Mouse (Mus musculus): ENCODE data around the gene St8sia4.

The St8sia4 gene

DNA sequence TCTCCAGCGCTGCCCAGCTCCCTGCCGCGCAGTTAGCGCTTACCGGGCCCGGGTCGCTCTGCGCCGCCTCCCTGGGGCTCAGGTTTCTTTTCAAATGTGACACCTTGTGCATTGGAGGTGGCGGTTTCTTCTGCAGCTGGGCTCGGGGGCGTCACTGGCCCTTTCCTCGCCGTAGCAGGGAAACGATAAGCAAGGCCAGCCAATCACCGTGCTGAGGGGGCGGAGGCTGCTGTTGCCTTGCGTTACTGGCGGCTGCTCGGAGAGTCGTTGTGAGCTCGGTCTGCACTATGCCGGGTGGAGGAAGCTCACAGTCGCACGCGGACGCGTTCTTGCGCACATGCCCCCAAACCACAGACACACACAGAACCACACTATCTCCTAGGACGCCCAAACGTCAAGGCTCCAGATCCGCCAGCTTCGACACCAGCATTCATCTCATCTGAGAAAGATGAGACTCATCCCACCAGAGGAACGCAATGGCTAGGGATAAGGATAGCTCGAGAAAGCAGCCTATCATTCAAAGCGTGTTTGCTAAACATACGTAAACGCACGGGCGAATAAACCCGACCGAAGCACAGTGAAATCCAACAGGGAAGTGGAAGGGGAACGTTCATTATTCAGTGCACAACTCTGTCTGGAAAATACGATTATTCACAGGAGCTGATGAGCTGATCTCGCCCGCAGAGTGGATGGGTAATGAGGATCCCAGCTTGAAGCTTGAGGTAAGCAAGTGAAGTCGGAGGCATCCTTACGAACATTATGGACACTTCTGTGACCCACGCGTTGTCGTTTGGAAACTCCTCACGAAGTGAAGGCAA, at the start of gene St8sia4:
Gene St8sia4, minus strand, starts transcription at position 137 of the 818 bp plus-strand sequence.
- DNase-seq: peak; percentile 7

- no peak for DNase-seq
Measured at GRCm38 (mm10) chr1:95709181-95709580, 41.8 kb upstream of the St8sia4 start.

- no peak for DNase-seq
Measured at GRCm38 (mm10) chr1:95699903-95700302, 32.5 kb upstream of the St8sia4 start.

DNA sequence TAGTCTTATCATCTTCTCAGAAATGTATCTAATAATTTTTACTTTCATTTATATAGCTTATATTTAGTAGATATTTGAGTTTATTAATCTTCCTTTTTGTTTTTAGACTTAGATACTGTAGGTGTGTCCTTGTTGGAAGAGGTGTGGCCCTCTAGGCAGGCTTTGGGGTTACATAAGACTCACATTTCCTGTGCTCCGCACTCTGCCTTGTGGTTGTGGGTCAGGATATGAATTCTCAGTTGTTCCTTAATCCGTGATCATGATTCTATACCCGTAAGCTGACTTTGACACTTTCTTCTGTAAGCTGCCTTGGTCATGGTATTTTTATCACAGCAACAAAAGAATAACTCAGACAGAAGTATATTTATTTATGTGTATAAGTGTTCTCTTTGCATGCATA, 6.7 kb upstream of the St8sia4 start:
- DNase-seq: no peak

DNA sequence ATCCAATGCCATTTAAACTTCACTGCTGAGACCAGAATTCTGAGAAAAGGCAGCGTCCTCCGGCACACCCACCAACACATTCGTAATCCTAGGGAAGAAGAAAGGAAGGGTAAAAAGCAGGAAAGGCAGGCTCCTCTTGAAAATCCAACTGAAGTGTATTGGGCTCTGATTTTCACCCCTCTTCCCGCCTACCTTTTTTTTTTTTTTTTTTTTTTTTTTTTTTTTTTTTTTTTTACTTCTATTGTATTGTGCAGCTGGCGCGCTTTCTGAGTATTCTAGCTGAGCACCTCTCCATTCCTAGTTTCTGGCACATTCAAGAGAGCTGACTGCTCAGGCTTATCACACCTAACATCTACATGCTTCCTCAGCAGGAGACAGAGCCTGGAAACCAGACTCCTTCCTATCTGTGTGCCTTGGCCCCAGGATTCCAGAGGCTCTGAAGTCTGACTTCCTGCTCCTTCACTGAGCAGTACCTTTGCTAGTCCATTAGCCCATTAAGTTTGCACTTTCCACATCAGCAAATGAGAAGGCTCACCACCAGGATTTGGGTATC, 958 bp upstream of the St8sia4 start:
- no peak for DNase-seq

GRCm38 (mm10) chr1:95666541-95667320, 640 bp downstream of the St8sia4 start:
- no peak for DNase-seq

- DNase-seq: no peak
Measured at GRCm38 (mm10) chr1:95665951-95666484, 1.4 kb downstream of the St8sia4 start.

- DNase-seq: no peak
Measured at GRCm38 (mm10) chr1:95664969-95665702, 2.2 kb downstream of the St8sia4 start.

DNA sequence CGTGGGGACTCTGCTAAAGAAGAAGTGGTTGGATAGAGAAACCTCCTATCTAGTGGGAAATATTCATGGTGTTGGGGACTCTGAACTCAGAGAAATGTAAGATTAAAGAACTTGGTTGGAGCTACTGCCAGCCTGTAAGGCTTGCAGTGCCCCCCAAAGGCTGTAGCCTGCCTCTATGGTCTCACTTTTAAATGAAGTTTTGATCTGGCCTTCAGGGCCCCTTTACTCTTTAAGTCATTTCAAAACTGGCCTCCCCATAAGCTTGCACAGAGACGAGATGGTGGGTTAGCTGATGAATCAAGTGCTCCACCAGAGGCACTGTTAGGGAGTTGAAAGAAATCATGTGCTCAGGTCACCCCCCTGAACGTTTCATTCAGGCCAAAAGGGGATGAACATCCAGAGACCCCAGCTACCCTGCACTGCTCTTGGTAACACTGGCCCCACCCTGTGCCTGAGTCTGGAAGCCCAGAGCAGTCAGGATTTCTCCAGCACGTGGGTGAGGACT, 3.0 kb downstream of the St8sia4 start:
- no peak for DNase-seq

DNA sequence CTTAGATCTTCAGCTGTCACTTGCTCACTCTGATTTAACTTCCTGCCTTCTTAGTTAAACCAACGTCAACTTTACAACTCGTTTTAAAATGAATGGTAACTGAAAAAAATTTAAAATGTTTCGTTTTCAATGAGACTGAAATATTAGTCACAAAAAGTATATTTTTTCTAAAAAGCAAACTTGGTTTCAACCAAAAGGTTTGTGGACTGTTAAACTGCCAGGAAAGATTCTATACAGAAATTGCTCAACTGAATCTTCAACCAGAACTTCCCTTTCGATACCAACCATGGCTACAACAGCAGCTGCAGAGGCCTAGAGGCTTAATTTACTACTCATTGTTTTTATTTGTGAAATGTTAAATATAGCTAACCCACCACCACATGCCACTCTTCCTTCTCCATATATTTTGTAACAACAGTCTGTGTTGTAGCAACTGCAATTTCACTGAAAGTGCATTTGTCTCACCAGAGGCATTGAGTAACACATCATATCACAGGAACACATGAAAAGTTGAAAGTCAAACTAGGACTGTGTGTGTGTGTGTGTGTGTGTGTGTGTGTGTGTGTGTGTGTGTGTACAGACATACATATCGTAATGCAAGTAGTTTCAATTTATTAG, 10.2 kb downstream of the St8sia4 start:
- no peak for DNase-seq

DNA sequence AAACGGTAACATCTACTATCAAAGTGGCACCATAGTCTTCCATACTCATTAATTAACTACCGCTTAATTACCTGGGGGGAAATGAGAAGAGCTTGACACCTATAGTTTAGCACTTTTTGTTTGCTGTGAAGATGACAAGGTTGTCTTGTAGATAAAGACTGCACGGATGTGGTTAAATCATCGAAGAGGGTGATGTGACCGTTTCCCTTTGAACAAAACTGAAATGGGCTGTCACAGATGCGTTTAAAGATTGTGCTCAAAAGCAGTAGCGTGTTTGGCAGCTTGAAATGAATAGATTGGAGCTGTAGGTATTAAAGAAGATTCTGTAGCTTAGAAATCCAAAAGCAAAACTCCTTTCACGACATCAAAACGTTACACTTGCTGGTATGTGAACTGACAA, 11.8 kb downstream of the St8sia4 start:
- DNase-seq: no peak

DNA sequence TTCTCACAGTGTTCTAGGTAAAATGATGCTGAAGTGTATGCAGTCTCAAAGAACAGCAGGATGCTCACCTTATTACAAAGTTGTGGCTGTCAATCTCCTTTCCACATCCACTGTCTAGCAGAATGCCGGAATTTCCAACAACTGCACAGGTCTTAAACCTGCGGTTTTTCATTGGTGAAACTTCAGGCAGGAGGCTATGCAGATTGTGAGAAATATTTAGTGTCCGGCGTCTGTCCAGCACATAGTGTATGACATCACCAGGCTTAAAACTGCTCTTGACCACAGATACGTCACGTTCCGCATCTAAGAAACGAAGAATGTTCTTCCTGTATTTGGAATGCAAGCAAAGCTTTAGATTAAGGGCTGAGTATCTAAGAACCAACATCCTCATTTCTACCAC, 13.9 kb downstream of the St8sia4 start:
- DNase-seq: no peak

DNA sequence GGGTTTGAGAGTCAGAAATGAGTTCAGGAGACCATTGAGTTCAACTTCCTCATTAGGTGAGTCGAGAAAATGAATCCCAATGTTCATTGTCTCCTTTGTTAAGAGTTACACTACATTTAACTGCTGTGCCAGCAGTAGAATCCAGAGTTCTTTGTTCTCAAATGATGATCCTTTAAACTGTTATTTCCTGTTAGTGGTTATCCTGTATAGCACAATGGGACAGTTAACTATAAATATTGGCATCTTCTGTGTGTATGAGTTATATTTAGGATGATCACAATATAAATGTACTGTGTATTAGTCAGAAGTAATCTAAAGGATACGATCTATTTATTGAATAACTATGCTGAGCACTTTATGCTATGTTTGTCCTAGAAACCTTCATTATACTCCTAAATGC, 23.1 kb downstream of the St8sia4 start:
- DNase-seq: no peak

GRCm38 (mm10) chr1:95639001-95639400, 28.4 kb downstream of the St8sia4 start:
- no peak for DNase-seq

DNA sequence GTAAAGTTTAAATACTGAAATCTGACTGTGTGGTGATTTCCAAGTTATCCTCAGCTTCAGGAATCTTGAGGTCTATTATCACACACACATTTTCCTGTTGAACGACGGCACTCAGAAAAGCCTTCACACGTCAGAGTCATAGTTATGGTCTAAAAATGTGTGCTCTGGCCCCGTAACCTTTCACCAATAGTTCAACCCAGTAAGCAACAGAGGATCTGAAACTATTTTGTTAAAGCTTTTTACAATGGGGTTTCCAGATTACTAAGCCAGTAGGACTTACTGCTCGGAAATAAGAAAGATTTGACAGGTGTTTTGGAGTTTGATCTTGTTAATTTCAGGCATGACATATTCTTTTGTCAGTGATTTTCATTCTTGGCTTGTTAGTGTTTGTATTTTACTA, 43.0 kb downstream of the St8sia4 start:
- DNase-seq: no peak

DNA sequence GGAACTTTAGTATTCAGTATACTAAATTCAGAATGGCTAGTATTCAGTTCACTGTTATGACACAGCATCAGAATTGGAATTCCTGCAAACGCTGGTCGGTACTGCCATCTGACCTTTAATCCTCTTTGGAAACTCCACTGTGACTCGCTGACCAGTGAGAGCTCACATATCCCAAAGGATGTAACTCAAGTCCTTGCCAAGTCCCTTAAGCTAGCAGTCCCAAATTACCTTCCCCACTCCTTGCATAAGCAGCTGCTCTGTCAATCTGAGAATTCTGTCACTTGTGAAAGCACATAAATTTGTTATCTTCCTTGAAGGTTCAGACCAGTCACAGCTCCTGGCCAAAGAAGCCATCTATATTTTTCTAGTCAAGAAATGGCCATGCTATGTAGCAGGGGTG, 48.7 kb downstream of the St8sia4 start:
- no peak for DNase-seq

GRCm38 (mm10) chr1:95618125-95618524, 49.2 kb downstream of the St8sia4 start:
- DNase-seq: no peak

GRCm38 (mm10) chr1:95610017-95610416, 57.4 kb downstream of the St8sia4 start:
- DNase-seq: no peak

DNA sequence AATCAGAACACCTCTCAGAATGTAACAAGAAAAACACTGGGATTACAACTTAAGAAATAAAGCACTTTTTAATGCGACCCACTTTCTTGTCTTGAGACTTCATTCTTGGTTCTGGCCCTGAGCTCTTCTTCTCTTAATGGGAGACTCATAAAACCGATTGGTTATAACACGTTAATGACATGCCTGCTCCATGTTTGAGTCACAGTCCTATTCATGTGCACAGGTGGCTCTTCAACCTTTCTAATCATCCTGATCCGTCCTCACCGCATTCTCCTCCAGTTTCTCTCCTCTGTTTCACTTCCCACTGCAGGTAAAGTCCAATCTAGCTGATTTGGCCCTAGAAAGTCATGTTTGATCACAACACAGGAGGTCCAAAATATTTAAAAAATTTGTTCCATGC, 58.3 kb downstream of the St8sia4 start:
- DNase-seq: no peak

- DNase-seq: no peak
Measured at GRCm38 (mm10) chr1:95605458-95605857, 61.9 kb downstream of the St8sia4 start.

DNA sequence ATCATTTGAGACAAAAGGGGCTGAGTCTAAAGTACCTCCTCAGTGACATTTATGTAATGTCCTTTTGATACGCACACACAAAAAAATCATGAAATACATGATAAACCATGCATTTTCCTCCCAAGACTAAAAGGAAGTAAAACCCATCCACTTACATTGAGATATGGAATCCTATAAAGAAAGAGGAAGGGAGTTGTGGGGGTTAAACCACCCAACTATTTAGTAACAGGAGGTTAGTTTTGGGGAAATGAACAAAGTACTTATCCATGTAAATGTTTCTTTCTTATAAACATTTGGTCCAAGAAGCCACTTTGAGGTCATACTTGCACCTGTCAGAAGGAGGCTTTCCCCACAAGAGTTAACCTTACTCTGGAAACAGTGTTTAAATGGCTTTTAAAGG, 69.3 kb downstream of the St8sia4 start:
- DNase-seq: no peak

DNA sequence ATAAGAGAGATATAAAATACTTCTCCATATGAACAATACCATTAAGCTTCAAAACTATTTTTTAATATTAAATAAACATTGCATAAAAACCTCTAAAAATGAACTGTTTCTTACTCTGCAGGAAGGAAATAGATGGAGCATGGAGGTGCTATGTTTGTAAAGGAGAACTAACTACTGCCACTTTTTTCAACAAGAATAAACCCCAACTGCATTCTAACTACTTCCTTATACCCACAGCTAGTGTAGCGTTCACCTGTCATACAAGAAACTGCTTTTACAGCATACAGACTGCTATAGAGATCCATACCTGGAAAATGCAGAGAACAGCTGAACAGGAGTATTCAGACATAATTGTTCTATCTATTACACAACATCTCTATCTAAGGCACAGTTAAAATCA, 70.5 kb downstream of the St8sia4 start:
- no peak for DNase-seq

Data from cerebellum, adult 8-10 months (tissue).